Mouse (Mus musculus) spleen, embryonic (tissue): ENCODE data around the gene Mob2.

Experiments used
- CTCF ChIA-PET: fragments of 350-600 bp; sonication (Branson Sonifier 250); formaldehyde crosslinking; loops from one replicate; lab custom pipeline; 2022; lab: Charles Lee

Gene Mob2

DNA sequence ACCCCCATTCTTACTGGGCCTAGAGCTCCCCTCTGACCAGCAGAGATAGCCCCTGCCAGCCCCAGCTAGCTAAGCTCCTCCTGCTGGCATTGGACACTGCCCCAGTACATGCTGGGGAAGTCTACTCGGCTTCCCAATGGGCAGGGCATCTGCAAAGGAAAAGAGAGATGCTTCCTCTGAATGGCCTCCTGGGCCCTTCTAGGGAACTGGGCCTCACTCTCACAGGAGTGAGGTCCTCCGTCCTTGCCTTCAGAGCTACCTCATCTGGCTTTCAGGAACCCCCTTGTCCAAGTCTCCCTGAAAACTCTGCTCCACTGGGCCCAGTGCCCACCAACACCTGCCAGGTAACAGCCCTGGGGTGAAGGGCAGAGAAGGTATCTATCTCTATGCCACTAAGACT, 20.0 kb upstream of the Mob2 start:
- CTCF ChIA-PET: no interaction called here

DNA sequence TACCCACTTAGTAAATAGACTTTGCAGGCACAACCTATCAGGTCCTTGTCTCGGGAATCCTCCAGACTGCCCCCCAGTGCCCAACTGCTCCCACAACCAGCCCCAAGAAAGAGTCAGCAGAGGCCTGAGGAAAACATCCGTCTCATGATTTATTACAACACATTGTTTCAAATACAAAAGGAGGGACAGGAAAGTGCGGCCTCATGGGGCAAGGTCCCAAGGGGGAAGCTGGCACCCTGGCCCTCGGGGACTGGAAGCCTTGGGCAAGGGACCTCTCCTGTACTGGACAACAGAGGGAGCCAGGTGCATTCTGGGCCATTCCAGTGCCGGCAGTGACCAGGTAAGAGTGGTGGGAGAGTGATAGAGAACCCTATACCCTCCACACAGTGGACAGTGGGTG, 18.5 kb upstream of the Mob2 start:
- CTCF ChIA-PET: no interaction called here

DNA sequence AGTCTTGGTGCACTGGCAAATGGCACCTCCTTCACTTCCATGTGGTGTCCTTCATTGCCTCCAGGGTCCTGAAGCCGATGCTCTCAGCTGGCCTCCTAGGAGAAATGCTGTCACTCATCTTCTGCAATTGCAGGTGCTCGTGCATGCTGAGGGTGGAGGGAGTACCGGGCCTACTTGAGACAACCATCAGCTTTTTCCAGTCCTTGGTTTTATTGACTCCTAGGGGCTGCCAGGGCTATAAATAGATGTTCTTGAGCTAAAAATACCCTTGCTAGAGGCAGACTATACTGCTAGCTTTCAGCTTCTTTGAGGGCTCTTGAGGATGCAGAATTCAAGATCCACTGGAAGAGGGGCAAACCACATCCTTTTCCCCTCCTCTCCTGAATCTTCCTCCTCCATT, 16.3 kb upstream of the Mob2 start:
- CTCF ChIA-PET: no interaction called here

DNA sequence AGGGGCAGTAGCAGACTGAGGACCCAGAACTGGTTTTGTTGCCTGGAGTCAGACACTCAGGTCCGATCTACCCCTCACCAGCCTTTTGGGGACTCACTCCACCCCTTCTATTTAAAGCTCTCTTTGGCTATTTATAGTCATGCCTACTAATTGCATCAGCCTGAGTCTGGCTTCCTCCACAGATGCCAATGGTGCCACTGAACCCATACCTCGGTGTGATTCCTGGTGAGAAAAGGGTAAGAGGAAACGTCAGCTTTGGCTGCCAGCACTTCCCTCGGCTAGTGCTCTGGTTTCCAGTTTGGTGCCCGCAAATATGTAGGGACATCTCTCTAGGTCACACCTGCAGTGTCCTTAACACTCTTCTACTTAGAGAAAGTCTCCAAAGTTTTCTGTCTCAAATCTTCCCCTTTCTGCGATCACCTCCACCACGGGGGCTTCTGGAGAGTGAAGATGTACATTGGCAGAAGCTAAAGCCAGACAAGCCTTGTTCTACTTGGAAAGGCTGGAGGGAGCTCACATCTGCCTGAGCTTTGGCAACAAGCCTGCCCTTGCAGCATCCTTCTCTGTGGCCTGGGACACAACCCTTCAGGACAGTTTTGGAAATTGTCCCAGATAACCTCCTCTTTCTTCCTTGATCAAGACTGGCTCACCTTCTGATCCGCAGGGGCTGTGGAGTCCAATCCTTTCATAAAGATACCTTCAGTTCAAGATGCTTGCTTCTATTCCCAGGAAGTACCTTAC, 13.5 kb upstream of the Mob2 start:
- CTCF ChIA-PET: no interaction called here

DNA sequence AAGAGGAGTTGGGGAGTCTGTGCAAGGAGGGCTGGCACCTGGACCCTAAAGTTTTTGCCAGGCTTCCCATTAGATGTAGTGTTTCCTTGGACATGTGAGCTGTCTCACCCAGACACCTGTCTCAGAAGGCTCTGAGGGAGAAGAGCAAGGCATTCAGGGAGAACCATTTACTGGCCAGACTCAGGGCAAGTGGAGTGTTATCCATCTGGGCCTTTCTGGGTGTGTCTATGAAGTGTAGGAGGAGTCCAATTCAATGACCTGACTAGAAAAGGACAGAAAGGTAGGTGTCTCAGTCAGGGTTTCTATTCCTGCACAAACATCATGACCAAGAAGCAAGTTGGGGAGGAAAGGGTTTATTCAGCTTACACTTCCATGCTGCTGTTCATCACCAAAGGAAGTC, 10.9 kb upstream of the Mob2 start:
- CTCF ChIA-PET: interaction anchor here (0.5 to 1.5 kb wide), 3 partner anchors 26 to 43 kb away, joined by 4 to 8 read pairs (median 4); no protein-coding TSS in a partner anchor

DNA sequence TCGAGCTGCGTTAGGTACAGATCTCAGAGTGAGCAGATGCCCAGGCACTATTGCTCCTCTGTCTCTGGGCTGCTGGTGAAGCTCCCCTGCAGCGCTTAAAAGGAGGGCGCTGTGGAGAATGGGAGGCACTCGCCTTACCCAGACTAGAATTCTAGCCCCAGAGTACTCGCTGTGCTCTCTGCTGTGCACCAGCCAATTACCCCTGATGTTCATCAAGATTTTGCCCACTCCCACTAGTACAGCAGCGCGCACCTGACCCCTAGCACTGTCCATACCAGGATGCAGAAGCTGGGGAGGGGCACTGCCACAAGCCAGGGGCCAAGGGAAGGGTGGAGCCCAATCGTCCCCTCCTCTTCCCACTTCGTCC, 10.3 kb upstream of the Mob2 start:
- CTCF ChIA-PET: interaction anchor here (0.5 to 1.5 kb wide), 4 partner anchors 27 to 1533 kb away, joined by 4 to 8 read pairs (median 4); no protein-coding TSS in a partner anchor

DNA sequence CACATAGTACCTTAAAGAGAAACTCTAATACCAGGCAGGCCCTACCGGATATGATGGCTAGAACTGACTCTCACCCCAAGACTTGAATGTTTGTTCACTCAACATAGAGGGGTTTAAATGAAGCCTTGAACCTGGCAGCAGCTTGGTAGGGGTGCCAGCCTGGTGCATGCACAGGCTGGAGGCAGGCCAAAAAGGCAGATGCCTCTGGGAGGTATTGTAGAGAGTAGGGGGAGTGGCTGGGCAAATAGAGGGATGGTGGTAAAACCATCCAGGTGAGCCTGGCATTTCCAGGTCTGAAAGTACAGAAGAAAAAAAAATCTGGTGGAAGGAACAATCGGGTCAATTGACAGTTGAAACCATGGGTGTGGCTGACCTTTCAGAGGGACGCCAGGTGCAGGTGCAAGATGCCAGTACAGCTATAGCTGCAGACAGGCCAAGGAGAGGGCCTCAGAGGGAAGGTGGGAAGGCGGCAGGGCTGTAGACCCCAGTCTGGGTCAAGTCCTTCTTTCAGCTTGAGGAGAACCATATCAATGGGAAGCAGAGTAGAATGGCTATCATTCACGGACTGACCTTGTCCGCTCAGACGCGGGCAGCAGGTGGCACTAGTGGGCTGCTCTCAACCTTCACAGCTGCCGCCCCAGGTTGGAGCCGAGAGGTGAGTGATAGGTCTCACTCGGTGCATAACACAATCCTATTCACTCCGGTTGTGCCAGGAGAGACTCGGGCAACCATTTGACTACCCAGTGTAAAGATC, 9.8 kb upstream of the Mob2 start:
- CTCF ChIA-PET: interaction anchor here (0.5 to 1.5 kb wide), 2 partner anchors 27 to 1533 kb away, joined by 4 read pairs; no protein-coding TSS in a partner anchor

DNA sequence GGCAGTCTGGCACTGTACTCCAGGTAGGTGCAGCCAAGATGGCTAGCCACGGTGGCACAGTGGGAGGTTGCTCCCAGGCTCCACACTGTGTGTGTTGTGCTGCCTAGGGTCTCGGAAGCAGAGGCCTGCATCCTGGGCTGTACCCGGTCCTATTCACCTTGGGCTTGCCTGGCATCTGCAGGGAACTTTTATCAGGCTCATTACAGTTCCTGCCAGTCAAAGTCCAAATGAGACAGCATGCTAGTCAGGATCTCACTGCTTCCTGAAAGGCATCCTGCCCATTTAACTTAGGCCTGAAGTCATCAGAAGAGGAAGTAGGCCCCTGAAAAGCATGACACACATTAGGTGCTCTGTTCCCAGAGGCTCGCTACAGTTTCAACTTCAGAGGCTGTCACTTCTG, 7.6 kb upstream of the Mob2 start:
- CTCF ChIA-PET: no interaction called here

DNA sequence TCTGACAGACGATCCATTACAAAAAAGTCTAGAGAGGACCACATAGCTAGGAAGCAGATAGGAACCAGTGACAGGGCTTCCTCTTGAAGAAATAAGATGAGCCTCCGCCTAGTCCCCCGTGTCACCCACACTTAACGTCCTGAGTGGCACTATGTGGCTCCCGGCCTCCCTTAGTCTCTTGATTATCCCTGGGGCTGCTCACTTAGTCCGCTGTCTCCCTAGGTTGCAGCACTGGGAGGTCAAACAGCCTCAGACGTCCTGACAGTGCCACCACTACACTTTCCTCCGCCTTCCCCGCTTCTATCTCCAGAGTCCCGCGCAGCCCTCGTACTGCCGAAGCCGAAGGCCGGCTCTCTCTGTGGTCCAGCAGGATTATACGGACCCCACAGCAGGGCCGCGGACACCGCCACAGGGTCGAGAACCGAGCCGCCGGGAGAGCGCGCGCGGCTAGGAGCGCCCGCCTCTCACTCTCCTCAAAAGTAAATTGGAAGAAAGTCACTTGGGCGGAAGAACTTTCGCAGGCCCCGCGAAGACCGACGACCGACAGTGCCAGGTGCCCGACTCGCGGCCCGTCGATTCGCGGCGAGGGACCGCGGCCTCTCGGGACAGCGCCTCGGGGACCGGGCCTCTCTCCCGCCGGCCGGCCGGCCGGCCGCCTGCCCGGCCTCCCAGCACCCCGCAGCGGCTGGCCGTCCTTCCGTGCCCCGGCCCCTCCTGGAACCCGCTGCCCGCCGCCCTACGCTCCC, 507 bp downstream of the Mob2 start:
- CTCF ChIA-PET: no interaction called here

DNA sequence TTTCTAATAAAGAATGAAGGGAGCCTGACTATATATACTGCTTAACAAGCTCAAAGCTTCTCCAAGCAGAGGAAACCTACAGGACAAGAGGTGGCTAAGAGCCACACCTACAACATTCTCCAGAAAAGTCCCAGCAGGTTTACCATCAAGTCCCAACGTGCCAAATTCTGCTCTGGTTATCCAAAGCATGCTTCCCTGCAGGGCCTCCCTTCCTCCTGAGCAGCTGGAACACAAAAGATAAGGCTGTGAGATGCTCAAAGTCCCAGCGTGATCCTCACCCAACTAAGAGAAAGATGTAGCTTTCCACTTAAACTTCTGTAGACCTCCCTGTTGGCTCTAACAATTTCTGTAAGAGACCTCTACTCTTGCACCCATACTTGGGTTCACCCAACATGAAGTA, 1.8 kb downstream of the Mob2 start:
- CTCF ChIA-PET: interaction anchor here (0.6 kb wide), 1 partner anchor 1352 kb away, joined by 3 read pairs; no protein-coding TSS in a partner anchor

DNA sequence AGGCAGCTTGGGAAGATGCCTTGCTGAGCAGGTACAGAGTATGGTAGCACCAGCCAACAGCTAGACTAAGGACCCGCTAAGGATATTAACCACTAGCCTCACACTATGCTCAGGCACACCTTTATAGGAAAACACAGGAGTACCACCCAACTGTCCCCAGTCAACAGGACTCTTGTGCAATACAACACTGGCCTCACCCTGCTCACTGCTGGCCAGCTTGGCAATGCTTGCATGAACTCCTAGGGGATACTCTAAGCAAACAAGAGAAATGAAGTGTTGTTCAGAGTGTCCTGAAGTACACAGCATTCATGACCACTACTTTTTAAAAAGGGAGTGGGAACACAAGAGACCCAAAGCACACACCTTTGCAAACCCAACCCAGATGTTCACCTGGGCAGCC, 3.7 kb downstream of the Mob2 start:
- CTCF ChIA-PET: no interaction called here

DNA sequence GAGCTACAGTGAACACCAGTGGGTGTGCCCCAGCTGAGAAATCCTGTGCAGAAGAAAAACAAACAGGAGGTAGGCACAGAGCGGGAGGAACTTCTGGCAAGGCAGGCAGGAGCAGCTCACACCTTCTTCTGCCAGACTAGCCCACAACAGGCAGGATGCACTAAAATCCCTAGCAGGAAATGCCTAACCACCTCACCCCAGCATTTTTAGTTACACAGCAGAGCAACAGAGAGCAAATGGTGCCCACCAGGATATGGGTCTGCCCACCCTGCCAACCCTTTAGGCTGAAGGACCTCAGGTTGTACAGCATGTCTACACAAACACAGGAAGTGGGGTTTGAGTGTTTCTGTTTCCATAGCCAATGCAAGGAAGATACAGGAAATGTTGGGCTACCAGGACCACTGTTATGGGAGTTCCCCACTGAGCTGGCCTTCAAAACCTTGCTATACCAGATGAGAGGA, 4.2 kb downstream of the Mob2 start:
- CTCF ChIA-PET: no interaction called here

DNA sequence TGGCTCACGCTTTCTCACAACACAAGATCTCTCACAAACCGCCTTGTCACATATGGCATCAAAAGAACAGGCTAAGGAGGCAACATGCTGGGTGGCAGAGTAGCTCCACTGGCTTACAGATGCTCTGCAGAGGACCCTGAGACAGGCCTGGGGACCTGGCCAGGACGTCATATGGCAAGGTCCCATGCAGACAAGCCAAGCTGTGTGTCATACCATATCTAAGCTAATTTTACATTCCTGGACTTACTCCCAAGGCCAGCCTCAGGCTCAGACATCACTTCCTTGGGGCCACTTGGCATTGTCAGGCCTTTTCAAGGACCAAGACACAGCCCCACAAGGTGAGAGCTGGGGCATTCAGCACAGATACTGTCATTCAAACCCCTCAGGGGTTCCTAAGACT, 5.4 kb downstream of the Mob2 start:
- CTCF ChIA-PET: no interaction called here

DNA sequence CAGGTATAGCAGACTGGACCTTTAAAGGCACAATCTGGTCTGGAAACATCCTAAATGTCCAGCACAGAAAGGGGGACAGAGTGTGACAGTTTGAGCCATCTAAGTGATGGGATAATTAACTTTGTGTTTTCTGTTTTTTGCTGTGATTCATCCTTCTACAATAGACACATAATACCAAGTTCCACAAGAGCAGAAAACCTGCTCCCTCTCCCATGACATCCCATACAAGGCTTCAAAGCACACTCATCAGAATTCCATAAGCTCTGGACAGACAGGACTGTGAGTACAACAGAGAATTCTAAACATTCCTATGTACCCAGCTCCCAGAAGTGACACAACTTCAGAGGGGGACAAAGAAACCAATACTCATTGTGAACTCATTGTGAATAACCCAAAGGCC, 10.3 kb downstream of the Mob2 start:
- CTCF ChIA-PET: no interaction called here

DNA sequence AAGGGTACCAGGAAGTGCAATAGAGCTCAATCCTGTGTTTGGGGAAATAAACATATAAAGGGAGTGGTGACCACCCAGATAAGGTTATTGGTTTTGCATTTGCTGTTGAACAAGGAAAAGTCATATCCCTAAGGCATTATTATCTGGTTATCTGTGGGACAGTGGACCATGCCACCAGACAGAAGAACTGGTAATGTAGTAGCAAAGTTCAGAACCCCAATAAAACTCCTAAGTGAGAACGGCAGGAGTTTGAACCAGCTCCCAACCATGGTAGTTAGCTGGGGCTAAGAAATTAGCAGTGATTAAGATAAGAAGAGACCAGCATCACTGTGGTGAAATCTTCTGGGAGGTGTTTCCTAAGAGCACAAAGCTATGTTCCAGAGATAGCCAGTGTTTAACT, 14.9 kb downstream of the Mob2 start:
- CTCF ChIA-PET: no interaction called here

DNA sequence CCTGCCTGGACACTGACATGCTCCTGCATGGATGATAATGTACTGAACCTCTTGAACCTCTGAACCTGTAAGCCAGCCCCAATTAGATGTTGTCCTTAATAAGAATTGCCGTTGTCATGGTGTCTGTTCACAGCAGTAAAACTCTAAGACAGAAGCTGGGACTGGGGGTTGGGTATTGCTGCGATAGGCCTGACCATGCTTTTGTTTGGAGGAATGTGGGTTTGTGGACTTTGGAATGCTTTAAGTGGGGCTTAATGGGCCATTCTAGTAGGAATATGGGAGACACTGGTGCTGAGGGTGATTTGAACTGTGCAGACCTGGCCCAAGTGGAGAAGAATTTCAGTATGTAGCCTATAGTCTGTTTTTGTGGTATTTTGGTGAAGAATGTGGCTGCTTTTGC, 15.5 kb downstream of the Mob2 start:
- CTCF ChIA-PET: no interaction called here

DNA sequence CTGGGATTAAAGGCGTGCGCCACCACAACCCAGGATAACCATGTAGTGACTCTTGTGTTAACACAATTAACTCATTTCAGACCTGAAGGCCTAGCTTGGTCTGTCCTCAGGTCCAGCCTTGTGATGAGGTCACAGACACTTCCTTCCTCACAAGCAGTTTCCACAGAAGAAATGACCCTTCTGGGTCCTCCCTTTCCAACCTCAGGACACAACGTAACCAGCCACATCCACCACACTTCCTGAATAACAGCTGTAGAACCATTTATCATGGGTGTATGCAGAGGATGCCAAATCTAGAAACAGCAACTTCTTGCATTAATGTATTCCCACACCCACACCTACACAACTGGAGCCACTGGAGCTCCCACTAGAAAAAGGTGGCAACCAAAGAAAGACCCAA, 20.1 kb downstream of the Mob2 start:
- CTCF ChIA-PET: no interaction called here

DNA sequence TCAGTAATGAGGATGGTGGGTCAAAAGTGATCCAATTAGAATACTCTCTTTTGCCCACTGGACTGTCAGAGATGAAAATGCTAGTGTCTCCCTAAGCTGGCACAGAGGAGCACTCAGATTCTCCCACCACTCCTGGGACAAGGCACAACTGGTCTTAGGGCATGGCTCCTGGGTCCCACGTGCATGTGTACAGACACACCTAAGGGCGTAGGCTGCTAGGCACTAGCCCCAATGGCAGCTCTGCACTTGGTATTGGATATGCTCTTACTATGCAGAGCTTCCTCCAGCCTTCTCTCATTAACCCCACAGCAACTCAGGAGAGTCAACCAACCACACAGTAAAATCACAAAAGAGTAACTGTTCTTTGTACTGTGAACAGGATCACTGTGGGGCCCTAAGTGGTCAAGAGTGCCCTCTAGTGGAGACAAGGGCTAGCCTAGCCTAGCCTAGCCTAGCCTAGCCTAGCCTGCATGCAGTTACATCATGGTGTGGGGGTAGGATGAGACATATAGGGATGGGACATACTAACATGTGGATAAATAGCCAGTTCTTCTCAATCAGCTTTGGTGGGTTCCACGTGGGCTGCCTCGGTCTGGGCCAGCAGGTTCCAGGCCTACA, 23.2 kb downstream of the Mob2 start:
- CTCF ChIA-PET: interaction anchor here (0.7 kb wide), 2 partner anchors 10 to 18 kb away, joined by 3 read pairs; no protein-coding TSS in a partner anchor

DNA sequence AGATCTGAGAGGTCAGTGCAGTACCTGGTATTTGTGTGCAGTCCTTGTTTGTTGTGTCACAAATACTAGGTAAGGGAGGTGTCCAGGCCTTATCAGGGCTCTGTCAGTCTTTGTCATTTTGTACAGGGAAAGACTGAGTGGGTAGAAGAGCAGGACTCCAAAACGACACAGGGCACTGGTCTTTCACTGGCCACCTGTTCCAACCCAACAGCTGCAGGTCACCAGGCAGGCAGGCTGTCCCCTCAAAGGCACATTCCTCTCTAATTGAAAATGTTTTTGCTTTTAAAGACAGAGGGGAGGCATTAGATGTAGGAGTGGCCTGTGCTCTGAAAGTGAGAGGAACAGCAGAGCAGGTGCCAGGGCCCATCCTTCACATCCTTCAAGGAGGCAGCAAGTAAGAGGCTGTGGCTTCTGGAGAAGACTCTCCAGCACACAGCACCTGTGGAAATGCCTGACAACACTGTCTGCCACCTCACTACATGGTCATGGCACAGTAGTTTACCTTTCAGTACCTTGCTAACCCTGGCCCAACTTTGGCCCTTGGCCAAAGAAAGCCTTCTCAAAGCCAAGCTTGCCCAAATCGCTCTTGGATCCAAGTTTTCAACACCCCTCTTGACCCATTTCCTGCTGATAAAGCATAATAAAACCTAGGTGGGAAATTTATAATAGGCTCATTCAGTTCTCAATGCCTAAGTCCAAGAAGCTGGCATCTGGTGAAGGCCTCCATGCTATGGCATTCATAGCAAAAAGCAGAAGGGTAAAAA, 25.6 kb downstream of the Mob2 start:
- CTCF ChIA-PET: no interaction called here

DNA sequence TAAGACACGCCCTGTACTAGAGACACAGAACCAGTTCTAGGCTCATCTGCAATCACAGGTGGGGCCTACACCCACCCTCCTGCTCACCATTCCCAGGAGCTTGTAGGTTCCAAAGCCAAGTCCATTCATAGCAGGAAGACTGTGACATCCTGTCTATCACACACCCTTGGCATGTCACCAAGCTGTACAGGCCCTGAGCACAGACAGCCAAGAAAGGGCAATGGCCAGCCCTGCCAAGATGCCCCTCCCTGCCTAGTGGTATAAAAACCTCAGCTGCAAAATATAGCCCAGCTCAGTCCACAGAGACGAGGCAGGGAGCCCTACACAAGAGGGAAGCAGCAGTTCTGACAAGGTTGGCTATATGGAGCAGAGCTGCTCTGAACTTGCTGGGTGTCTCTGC, 26.7 kb downstream of the Mob2 start:
- CTCF ChIA-PET: no interaction called here

DNA sequence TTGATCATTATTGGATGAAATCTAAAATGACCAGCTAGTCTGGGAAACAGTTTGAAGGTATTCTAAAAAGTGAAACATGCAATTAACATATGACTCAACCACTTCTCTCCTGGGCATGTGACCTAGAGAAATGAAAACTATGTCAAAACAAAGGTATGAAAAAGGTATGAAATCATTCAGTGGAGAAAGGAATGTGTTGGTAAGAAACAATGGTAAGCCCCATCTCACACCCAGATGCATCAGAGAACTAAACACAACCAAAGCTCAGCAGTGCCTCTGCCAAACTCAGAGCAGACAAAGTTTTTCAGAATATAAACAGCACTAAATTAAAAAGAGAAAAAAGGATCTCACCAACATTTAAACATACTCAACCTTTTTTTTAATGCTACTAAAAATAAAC, 30.8 kb downstream of the Mob2 start:
- CTCF ChIA-PET: no interaction called here
